Mouse (Mus musculus): Measurements from ENCODE around the gene Tuba1a. TPM values are rescaled to one million over a fixed set of nuclear protein-coding genes. Genes with fewer than 3 reads are reported as not detected.
"Not testable (repeated sequence)": the region's sequence is repeated elsewhere in the genome, so short reads cannot be mapped to it uniquely, and the experiment has no call there.

The Tuba1a gene
- total RNA-seq, 2 experiments from 2014 or later = 4,375 to 4,691 TPM

DNA sequence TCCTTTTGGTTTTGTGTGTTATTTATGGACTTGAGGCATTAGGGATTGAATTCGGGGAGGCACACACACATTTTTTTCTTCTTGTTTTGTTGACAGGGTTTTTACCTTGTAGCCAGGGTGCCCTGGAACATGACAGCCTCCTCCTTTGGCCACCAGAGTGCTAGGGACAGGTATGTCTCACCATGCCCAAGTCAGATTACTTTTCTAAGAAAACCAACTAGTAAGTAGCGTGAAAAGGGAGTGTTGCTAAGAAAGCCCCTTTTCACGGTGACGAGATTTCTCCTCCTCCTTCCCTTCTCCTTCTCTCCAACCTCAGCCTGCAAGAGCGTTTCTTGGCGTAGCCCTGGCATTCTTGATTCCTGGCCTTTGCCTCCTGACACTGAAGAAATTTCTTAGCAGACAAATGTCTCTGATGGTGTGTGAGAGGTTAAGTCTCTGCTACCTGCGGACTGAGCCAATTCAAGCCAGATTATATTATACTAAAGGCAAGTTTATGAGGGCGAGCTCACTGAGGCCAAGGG is 34.2 kb upstream of the Tuba1a start:
- DNase-seq (ENCODE audit: extremely low spot score in 1 of 2, low spot score in 2 of 2) = peak in 1 of 2 experiments; percentile 6
- intact Hi-C loops (cut with DNase I) = no loop called here

DNA sequence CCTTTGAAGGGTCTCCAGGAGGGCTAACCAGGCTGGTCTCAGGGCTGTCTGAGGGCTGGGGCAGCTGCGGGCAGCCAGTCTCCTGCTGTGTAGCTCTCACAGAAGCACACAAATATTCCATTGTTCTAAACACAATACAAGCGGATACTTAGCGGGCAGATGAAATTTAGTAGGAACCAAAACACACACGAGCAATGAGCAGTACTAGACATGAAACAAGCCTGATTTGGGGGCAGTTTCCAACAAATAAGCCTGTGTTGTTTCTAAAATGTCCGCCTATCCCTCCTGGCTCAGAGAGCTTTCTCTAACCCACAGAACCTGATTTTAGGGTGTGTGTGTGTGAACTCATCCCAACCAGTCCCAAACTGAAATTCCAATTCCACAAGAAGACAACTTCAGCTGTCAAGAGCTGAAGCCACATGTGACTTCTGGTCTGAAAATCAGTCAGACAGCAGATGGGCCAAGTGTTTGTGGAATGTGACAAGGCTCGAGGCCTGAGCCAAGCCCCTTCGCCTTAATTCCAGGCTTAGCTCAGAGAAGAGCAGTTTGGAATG is 33.7 kb upstream of the Tuba1a start:
- no peak for DNase-seq (ENCODE audit: extremely low spot score in 1 of 2, low spot score in 2 of 2)
- intact Hi-C loops (cut with DNase I) = no loop called here

DNA sequence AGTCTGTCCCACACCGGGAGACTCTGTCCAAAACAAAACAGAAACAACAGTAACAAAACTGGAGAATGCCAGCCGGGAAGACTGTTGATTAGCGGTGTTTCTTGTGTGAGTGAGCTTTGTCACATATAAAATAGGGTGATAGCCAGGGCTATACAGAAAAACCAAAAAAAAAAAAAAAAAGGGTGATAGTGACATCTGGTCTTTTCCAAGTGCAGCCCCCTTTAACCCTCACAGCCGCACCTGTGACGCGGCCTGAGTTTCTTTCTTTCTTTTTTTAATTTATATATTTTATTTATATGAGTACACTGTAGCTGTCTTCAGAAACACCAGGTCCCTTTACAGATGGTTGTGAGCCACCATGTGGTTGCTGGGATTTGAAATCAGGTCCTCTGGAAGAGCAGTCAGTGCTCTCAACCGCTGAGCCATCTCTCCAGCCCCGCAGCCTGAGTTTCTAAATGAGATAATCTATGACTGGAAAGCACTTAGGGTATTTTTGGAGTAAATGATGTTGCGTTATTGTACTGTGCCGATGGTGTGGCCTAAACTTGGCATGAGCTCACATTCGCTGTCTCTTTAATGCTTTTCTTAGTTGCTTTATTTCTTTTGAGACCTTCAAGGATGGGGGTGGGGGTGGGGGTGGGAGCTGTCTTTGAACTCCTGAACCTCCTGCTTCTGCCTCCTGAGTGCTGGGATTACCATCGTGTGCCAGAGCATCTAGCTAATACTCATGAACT is 32.6 kb upstream of the Tuba1a start:
- peak in 1 of 2 experiments; percentile 27 for DNase-seq (ENCODE audit: extremely low spot score in 1 of 2, low spot score in 2 of 2)
- intact Hi-C loops (cut with DNase I) = loop anchor here (2.0 kb wide), 1 partner anchor 33 kb away; the partner anchor contains the start of genes Gm49450 and Tuba1a

DNA sequence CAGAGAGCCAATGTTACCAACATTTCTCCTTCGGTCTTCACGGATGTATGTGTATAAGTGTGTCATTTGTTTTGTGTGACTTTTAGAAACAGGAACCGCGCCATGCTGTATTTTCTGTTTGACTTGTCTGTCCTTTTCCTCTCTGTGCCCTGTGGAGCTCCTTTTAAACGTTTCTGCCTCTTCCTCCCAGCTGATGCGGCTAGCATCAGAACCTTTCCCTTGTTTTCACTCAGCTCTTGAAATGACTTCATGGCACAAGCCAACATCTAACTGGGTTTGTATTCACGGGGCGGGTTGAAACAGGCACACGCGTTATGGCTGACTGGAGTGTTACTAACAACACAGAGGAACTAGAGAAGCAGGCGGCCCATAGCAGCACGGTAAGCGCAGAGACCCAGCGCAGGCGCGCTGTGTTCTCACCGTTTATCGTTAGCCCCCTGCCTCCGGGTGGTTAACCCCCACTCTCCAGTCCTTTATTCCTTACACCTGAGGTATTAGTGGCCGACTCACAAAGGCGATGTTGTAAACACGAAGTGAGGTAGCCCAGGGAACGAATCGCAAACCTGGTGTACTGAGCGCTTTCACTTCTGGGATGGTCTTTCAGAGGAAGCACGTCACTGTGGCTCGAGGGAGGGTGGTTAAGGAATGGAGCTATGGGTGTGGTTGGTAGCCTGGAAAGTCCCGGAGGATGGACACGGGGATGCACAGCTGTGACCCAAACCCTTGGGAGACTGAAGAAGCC is 31.9 kb upstream of the Tuba1a start:
- intact Hi-C loops (cut with DNase I) = loop anchor here (2.0 kb wide), 1 partner anchor 33 kb away; the partner anchor contains the start of genes Gm49450 and Tuba1a
- DNase-seq (ENCODE audit: extremely low spot score in 1 of 2, low spot score in 2 of 2) = peak; percentile 73 to 82

DNA sequence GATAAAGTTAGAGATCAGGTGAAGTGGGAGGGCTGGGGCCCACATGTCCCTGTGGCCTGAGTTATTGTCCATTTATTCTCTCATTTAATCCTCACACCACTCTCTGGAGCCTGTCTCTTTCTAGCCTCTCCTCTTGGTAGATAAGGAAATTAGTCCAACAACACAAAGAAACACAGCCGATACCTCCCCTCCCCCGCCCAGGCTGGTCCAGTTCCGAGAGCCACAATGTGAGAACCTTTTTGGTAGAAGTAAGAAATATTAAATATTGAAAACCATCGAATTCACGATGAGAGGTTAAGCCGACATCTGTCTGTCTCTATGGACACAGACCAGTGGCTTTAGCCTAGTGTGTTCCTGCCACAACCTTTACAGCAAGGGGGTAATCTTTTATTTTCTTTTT is 31.2 kb upstream of the Tuba1a start:
- intact Hi-C loops (cut with DNase I) = loop anchor here (2.0 kb wide), 1 partner anchor 32 kb away; the partner anchor contains the start of genes Gm49450 and Tuba1a
- DNase-seq (ENCODE audit: extremely low spot score in 1 of 2, low spot score in 2 of 2) = no peak

DNA sequence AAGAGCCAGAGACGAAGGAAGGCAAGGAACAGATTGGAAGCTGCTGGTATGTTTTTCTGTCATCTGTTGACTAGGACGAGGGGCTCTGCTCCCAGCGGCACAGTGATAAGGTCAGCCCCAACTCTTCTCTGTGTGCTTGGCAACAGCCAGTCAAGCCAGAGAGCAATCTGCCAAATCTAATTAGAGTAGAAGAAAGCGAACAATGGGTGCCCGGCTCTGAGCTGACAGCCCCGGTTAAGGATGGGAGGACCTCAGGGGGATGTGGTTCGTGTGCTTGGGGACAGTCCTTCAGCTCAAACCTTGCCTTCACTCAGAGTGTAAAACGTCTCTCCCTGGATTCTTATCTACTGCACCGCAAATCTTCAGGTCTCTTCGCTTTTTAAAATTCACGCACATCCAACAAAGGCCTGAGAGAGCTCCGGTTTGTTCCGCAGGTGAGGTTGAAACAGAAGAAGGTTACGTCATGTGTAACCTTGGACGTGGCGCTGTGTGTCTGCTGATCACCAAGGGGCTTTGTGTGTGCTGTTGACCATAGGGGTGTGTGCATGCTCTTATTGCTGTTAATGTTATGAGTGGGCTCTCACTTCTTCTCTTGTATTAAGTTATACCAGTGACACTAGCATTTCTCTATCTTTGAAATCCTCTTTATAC is 30.1 kb upstream of the Tuba1a start:
- intact Hi-C loops (cut with DNase I) = loop anchor here (2.0 kb wide), 1 partner anchor 31 kb away; the partner anchor contains the start of genes Gm49450 and Tuba1a
- no peak for DNase-seq (ENCODE audit: extremely low spot score in 1 of 2, low spot score in 2 of 2)

DNA sequence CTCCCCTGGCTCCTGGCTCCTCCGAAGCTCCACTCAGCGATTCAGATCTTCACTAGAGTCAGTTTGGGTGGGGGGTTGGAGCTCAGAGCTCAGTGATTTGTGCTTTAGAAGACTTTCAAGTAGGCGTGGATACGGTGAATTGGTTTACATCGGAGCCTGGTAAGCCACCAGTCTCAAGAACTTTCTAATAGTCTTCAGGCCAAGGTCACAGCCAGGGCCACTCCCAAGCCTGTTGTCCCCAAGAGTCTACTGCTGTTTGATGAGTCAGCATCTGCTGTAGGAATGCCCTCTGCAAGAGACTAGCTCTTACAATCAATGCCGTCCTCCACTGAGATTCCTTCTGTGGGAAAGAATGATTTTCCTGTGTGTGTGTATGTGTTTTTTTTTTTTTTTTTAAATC is 28.6 kb upstream of the Tuba1a start:
- no peak for DNase-seq (ENCODE audit: extremely low spot score in 1 of 2, low spot score in 2 of 2)
- intact Hi-C loops (cut with DNase I) = no loop called here

DNA sequence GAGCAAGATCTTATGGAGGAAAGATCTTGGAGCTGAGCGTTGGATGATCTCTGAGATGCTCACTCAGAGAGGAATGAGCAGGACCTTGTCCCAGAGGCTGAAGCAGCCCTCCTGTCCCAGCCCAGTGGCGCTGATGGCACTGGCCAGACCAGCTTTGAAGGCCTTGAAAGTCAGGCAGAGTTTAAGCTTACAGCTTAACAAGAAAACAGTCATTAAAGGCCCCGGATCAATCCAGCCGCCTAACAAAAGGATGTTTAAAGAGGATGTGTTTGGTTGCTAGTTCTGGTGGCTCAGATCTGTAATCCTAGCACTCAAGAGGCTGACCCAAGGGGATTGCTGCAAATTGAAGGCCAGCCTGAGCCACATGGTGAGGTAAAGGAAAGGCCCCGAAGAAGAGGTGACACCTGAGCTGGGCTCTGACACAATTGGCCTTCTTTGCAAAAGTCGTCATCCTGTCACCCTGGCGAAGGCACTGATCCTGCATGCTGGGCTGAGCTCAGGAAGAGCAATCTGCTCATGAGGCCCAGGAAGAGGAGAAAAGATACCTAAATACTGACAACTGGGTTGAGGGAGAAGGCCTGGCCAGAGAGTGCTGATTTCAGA is 26.6 kb upstream of the Tuba1a start:
- intact Hi-C loops (cut with DNase I) = no loop called here

DNA sequence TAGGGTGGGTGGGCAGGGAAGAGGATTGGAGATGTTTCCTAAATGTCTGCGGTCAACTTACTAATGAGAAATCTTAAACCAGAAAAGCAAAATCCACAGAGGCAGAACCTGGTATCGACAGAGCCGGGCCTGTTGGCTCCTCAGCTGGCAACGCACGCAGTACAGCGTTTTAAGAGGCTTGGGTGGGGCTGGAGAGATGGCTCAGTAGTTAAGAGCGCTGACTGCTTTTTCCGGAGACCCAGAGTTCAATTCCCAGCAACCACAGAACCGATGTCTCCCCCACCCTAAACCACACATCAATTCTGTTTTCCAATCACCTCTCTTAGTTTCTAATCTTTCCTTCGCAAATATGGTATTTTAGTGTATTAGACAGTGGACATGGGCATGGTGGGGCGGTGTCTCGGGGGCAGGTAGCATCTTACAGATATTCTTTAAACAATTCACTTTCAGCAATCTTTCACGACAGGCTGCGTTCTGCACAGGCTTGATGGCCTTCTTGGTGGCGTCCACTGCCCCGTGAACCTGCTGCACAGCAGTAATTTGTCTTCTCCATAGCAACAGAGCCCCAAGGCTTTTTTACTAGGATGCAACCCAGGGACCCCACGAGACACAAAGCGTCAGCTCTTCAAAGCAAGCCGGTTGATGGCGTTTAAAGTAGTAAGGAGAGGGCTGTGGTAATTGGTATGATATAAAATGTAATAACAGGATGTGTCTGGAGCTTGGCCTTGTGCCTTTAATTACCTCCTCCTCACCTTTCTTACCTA is 25.1 kb upstream of the Tuba1a start:
- no peak for DNase-seq (ENCODE audit: extremely low spot score in 1 of 2, low spot score in 2 of 2)
- intact Hi-C loops (cut with DNase I) = no loop called here

More for the DNA sequence above, 26.6 kb upstream of the Tuba1a start:
- DNase-seq (ENCODE audit: extremely low spot score in 1 of 2, low spot score in 2 of 2) = no peak

DNA sequence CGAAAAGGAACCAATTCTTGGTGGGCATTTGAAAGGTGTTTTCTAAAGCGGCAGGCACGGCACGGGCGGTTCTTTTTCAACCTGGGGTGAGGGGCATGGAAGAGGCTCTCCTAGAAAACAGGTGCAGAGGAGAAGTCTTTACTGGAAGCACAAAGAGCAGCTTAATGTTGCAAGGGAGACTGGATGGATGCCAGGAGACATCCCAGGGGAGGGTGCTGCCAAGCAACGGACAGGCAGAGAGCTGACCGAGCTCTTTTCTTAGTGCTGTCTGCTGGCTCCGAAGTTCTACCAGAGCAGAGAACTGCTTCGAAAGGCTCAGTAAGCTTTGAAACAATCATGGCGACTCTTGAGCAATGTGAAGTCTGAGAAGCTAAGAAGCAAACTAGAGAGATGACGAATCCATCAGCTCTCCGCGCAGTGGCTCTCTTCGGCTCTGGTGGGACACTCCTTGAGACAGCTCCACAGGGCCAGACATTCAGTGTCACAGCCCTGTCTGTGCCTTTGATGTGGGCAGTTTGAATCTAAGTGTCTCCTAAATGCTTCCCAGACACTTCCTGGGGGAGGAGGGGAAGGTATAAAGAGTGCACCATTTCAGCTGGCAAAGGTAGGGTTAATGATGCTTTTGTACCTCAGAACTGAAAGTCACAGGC is 24.4 kb upstream of the Tuba1a start:
- DNase-seq (ENCODE audit: extremely low spot score in 1 of 2, low spot score in 2 of 2) = peak; percentile 73 to 89
- intact Hi-C loops (cut with DNase I) = no loop called here

DNA sequence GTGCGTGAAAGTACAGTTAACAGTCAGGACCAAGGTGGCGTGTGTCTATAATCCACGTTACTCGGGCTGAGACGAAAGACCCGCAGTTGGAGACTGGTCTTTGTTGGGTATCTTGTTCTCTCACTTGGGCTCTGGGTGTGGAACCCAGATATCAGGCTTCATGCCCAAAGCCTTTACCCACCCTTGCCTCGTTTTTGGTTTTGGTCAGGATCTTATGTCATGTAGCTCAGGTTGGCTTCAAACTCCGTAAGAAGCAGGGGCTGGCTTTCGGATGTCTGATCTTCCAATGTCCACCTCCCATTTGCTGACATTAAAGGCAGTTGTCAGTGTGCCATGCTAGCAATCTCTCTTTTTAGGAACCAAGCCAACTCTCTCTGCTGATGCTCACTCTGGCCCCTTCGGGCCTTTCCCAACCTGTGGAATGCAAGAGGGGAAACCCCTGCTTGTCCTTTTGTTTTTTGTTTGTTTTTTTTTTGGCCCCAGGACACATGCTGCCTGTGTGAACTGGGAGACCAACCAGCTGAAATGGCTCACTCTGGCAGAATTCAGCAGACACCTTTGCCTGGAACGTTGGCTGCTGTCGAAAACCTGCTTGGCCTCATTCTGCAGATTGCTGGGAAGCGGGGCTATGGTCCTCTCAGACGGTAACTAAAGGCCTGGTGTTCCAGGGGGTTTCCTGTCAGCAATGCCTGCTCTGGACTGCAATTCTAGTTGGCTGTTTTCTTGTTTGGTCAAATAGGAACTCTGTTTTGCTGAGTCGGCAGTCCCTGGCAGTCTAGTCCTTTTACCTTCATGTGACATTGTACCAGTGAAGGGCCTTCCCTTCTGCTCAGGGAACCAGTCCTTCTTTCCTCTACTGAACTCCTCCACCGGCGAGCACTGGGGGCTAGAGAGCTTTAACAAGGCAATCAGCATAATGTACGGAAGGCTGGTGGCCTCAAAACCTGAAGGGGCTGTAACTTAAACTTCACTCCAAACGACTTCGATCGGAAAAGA is 23.6 kb upstream of the Tuba1a start:
- no peak for DNase-seq (ENCODE audit: extremely low spot score in 1 of 2, low spot score in 2 of 2)
- intact Hi-C loops (cut with DNase I) = no loop called here

DNA sequence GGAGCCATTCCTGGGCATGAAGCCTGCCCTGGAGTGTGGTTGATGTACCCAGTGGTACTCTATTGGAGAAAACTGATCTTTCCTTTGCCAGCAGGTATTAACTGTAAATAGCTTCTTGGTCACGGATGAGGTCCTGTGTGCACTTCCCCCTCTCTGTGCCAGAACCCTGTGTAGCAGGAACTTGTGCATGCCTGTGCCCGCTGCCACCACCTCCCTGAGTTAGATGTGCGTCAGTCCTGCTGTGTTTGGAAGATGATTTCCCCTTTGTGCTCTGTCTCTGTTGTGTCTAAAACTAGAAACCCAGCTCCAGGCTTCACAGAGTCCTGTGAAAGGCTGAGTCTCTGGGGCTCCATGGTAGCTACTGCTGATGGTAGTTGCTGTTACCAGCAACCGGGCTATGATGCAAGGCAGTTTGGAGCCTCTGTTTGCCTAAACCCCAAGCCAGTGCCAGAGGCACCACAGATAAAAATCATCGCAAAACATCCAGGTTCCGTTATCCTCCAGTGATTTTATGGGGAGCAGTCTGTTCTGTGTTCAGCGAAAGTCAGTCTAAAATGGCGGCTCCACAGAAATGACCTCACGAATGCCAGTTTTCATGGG is 19.6 kb upstream of the Tuba1a start:
- no peak for DNase-seq (ENCODE audit: extremely low spot score in 1 of 2, low spot score in 2 of 2)
- intact Hi-C loops (cut with DNase I) = no loop called here

DNA sequence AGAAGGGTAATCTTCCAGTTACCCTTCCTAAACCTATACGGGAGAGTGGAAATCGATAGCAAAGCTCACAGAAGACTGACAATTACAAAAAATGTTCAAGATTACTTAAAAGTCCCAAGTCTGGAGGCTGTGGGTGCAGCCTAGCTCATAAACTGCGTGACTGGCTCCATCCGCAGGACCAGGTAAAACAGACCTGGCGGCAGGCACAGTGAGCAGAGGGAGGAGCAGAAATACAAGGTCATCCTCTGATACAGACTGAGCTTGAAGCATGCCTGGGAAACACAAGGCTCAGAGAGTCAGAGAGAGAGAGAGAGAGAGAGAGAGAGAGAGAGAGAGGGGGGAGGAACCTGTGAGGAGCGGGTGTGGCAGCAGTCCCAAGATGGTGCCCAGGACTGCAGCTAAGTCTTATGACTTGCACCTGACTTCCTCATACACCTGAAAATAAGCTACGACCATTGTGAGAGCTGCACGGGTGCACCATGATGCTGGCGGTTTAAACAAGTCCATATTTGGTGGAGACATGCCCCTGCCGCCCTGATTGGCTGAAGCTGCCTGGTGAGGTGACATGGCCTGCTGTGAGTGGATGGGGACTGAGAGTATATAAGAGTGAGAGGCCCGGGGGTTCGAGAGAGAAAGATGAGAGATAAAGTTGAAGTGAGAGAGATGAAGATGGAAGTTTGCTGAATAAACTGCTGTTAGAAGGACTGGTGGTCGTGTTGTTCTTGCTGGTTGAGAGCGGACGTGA is 18.2 kb upstream of the Tuba1a start:
- intact Hi-C loops (cut with DNase I) = loop anchor here (2.0 kb wide), 1 partner anchor 17 kb away; no protein-coding TSS in a partner anchor
- DNase-seq (ENCODE audit: extremely low spot score in 1 of 2, low spot score in 2 of 2) = not testable (repeated sequence)

DNA sequence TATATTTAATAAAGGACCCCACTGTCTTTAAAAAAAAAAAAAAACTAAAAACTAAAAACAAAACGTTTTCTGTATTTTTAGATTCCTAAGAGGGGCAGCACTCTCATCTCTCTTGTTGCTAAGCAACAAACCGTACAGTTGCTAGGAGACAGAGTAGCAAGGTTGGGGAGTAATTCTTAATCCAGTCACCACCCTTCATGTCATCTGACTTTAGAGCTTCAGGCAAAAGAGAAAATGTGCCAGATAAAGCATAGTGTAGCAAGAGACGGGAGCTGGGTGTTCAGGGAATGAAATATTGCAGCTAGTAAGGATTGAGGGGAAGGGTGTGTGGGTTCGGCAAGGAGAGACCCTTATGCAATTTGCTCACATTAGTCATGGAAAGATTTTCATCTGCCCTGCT is 17.6 kb upstream of the Tuba1a start:
- DNase-seq (ENCODE audit: extremely low spot score in 1 of 2, low spot score in 2 of 2) = peak in 1 of 2 experiments; percentile 82
- intact Hi-C loops (cut with DNase I) = loop anchor here (2.0 kb wide), 1 partner anchor 16 kb away; no protein-coding TSS in a partner anchor

Data from left cerebral cortex, postnatal 10 days (tissue).